Mouse (Mus musculus): ENCODE measurements at regions not wholly inside any gene's neighbourhood (a gene's known extent, or its start where the extent isn't known, plus 50 kb on each side); places are given as distances from the start of the nearest gene placed in this dataset.
"Not testable (repeated sequence)": the region's sequence is repeated elsewhere in the genome, so short reads cannot be mapped to it uniquely, and the experiment has no call there.

- no peak for DNase-seq (ENCODE audit: low spot score in 2 of 2)
Observed at GRCm38 (mm10) chr3:21149618-21150017, 782.6 kb upstream of the Agtr1b start.

- DNase-seq (ENCODE audit: low spot score in 2 of 2), result no peak
Observed at GRCm38 (mm10) chr3:21128821-21129504, 762.0 kb upstream of the Agtr1b start.

DNA sequence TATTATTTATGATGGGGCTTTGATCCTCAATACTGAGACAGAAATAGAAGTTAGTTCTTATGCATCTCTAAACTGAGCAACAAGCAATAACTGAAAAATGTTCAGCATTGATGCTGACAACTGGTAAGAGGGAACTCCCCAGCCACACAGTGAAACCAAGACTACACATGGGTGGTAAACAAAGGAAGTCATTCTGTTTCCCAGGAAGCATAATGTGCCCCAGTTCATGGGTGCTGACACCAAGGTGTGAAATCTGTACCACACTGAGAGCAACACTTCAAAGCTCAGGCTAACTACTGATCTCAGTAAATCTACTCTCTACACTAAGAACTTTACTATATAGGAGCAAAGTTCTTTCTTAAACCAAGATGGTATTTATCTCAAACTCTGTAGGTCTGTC lies 759.2 kb upstream of the Agtr1b start:
- peak; percentile 0 to 12 for DNase-seq (ENCODE audit: low spot score in 2 of 2)

DNA sequence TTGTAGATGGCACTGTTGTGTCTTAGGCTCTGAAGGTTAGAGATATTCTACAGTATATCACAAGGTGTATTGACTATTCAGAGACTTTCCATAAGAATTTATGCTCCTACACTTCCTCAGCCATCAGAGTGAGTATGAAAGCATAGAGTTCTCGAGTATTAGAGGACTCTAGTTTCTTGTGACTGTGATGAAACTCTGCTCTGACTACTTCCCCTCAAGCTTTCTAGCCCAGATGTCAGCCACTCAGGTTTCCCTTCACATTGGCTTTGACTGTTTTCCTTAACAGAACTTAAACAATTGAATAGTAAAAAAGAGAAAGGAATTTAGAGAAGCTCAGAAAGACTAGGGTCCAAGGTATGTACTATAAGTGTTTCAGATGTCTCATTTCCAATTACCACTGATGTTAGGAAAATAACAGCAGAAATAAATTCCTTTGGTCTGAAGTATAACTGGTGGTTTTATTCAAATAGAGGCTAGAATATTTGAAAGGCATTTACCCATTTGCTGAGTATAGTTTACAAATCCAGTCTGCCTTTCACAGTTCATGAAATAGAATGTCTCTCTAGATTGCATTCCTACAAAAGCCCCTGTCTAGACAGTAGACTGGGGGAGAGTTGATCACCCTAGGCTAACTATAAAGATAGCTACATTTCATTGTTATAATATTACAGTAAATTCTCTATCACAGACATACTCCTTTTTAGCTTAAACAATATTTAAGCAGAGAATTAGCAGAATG lies 751.4 kb upstream of the Agtr1b start:
- DNase-seq (ENCODE audit: low spot score in 2 of 2), result no peak

DNA sequence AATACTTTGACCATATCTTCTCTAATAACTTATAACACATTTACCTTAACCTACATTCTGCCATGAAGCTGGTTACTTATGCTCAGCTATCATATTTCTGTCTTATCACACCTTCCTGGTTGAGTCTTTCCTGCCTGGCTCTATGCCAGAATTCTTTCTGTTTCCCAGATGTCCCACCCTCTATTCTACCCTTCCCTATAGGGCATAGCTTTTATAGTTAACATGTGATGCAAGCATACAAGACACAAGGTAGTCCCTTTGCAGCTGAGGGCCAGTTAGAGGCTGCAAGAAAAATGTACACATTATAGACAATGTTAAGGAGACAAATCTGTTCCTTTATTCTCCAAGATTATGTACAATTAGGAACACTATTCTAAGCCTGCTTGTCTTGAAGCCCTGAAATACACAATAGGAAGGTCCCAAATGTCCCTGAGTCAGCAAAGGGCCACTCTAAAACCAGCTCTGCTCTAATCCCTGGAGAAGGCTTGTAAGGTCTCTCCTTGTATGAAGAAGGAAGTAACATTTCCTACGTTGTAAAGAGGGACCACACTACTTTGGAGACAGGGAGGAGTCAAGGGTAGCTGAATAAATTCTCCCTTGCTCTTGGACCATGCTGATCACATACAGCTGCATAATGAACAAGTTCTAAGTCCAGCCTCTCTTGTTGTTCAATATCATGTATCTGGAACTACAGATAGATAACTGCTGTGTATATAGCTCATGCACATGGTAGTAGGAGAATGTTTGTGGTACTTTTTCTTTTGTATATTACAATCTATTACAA lies 745.0 kb upstream of the Agtr1b start:
- DNase-seq (ENCODE audit: low spot score in 2 of 2), result no peak

DNA sequence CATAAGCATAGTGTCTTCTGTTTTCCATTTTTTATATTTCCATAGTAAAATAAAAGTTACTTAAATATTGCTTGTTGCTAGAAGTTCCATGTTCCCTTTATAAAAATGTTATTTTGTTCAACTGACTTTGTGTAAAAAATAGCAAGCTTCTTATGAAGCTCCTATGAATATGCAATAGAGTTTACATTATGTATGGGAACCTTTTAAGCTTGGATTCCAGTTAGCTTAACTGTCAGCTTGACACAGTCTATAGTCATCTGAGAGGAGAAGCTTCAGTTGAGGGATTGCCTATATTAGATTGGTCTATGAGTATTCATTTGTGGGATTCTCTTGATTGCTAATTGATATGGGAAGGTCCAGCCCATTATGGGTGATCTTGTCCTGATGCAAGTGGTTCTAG lies 723.2 kb upstream of the Agtr1b start:
- no peak for DNase-seq (ENCODE audit: low spot score in 2 of 2)

GRCm38 (mm10) chr3:21086426-21086825 lies 719.4 kb upstream of the Agtr1b start:
- no peak for DNase-seq (ENCODE audit: low spot score in 2 of 2)

DNA sequence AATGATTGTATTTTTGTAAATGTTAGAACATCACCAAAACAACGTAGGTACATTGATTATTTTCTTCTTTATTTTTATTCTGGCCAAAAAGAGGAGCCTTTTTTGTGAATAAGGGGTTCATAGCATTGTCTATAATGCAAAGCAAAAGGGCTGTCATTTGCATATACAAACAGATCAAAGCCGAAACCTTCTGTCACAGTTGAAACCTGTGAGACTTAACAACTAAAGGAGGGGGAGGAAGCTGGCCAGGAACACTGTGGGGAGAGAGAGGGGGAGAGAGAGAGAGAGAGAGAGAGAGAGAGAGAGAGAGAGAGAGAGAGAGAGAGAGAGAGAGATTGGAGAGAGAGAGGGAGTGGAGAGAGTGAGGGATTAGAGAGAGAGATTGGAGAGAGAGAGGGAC lies 710.6 kb upstream of the Agtr1b start:
- no peak for DNase-seq (ENCODE audit: low spot score in 2 of 2)

- DNase-seq (ENCODE audit: low spot score in 2 of 2), result not testable (repeated sequence)
Observed at GRCm38 (mm10) chr3:21053337-21053736, 686.4 kb upstream of the Agtr1b start.

- not testable (repeated sequence) for DNase-seq (ENCODE audit: low spot score in 2 of 2)
Observed at GRCm38 (mm10) chr3:21049365-21049764, 682.4 kb upstream of the Agtr1b start.

DNA sequence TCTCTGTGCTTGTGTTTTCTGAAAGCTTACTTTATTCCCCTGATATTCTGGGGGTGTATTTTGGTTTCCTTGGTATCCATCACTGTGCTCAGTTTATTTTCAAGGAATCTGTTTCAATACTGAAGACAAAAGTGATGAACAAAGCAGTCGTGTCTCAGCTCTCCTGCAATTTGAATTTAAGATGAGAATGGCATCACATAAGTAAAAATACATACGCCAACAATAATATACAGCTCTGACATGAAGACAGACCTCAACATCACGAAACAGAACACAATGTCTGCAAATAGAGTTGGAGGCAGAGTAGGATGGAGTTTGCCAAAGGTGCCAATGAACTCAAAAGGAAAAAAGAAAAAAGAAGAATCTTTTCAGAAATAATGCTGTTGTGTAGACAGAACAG lies 679.0 kb upstream of the Agtr1b start:
- DNase-seq (ENCODE audit: low spot score in 2 of 2), result no peak

DNA sequence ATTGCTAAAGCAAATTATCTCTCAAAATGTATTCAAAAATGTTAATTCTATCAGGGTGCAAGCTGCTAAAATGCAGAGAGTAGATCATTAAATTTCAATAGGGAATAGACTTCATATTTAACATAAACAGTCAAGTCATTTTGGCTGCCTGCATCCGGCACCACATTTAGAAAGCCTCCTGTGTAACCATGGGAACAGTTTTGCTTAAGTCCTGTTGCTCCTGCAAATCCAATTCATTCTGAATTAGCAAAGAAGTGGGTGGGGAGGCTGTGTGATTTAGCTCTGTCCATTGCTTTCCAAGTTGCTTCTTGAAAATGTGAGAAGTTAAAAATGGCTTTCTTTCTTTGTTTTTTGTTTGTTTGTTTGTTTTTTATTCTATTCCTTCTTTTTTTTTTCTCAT lies 658.9 kb upstream of the Agtr1b start:
- no peak for DNase-seq (ENCODE audit: low spot score in 2 of 2)

- DNase-seq (ENCODE audit: low spot score in 2 of 2), result no peak
Observed at GRCm38 (mm10) chr3:21020946-21021345, 654.0 kb upstream of the Agtr1b start.

- DNase-seq (ENCODE audit: low spot score in 2 of 2), result no peak
Observed at GRCm38 (mm10) chr3:21020297-21020696, 653.3 kb upstream of the Agtr1b start.

DNA sequence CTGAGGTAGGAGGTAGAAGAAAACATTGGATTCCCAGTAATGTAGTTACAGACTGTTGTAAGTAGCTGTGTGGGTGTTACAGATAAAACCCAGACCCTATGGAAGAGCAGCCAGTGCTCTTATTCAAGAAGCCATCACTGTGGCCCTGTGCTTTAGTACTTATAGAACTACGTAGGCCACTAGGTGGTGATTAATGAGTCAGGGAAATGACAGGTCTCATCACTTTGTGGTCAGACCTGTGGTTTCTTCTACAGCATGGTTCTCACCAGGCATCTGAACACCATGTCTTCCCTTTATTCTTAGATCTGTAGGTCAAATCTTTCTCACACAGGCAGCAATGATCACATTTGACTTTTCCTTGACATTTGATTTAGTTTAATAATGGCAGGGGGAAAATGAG lies 642.7 kb upstream of the Agtr1b start:
- no peak for DNase-seq (ENCODE audit: low spot score in 2 of 2)

DNA sequence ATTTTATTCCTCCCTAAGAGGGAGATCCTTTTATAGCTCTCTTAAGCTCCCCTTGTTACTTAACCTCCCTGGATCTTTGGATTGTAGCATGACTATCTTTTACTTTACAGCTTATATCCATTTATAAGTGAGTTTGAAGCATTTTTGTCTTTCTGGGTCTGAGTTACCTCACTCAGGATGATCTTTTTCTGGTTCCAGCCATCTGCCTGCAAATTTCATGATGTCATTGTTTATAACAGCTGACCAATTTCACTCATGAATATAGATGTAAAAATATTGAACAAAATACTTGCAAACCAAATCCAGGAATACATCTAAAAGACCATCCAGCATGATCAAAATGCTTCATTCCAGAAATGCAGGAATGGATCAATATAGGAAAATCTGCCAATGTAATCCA lies 631.3 kb upstream of the Agtr1b start:
- no peak for DNase-seq (ENCODE audit: low spot score in 2 of 2)

- DNase-seq (ENCODE audit: low spot score in 2 of 2), result no peak
Observed at GRCm38 (mm10) chr3:20989486-20989970, 622.6 kb upstream of the Agtr1b start.

DNA sequence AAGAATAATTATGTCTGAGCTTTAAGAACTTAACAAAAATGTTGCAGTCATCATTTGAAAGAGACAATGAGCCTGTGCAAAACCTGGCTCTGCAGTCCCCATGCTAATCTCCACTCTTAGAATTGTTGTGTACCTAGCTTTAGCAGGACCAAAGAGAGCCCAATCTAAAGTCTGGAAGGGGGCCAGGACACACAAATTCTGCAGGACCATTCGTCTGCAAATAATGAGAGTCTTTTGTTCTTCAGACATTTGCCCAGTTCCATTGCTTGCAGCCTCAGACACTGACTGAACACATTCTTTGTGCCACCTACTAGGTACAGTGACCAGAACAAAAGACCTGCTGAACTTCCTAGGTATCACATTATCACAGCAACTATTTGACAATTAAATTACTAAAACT lies 620.0 kb upstream of the Agtr1b start:
- no peak for DNase-seq (ENCODE audit: low spot score in 2 of 2)

DNA sequence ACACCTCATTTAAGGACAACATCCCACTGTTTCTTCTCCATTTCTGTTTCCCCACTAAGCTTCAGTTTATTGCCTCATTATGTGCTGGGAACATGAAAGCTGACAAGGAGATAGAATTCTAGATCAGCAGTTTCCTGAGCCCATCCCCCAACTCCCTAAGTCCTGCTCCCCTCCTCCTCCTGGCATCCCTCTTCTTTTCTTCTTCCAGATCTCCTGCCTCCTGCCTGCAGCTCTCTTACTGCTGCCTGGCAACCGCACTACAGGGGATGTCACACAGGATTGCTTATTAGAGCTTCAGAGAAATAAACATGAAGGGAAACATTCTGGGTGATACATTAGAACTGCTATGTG lies 619.4 kb upstream of the Agtr1b start:
- no peak for DNase-seq (ENCODE audit: low spot score in 2 of 2)

DNA sequence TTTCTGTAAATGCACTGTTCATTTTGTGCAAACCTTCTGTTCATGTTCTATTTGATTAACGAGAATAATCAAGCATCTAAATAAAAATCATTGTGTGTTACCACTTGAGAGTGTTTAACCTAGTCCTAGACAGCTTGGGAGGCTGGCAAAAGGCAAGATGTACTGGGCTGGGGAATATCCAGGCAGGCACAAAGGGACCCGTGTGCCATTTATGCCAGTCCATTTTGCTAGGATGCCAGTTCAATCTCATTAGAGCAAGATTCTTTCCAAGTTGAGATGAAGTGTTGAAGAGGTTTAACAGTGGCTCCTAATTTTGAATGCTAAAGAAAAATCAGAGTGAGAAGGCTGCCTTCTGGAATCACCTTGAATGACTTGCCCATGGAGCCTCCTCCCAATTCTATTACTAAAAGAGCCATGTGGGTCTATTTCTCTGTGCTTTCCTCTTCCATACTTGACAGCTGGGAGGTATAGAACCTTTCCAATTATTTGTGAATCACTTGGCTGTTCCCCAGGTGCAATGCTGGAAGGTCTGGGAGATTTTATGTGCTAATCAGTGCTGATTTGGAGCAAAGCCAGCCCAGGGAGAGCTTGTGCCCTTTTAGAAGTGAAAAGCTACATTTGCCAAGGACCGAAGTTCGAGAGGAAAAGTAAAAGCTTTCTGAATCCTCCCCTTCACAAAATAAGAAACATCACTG lies 618.9 kb upstream of the Agtr1b start:
- no peak for DNase-seq (ENCODE audit: low spot score in 2 of 2)

DNA sequence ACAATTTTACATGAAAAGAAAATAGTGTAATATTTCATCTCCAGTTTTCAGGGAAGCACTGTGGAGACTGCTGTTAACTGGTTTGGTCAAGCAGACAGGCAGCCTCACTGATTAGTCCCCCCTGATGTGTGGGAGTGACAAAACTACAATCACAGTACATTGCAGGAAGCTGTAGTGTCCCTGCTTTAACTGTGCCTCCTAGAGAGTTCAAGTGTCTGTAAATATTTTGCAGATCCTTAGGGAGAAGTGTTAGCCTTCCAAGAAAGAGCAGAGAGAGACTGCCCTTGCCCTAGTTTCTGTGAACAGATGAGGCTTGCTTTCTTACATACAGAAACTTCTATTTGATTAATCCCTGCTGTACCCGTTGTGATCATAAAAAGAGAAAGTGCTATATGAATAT lies 617.2 kb upstream of the Agtr1b start:
- DNase-seq (ENCODE audit: low spot score in 2 of 2), result no peak

GRCm38 (mm10) chr3:20973077-20973476 lies 606.1 kb upstream of the Agtr1b start:
- DNase-seq (ENCODE audit: low spot score in 2 of 2), result no peak

Measured in natural killer cell, adult 2 months (primary cell).